Mouse (Mus musculus): ENCODE data around the gene Mlph. TPM values are rescaled to one million over a fixed set of nuclear protein-coding genes. Genes with fewer than 3 reads are reported as not detected.

Mlph gene
- polyA plus RNA-seq, 1 experiment from 2014 or later = 0.11 TPM

DNA sequence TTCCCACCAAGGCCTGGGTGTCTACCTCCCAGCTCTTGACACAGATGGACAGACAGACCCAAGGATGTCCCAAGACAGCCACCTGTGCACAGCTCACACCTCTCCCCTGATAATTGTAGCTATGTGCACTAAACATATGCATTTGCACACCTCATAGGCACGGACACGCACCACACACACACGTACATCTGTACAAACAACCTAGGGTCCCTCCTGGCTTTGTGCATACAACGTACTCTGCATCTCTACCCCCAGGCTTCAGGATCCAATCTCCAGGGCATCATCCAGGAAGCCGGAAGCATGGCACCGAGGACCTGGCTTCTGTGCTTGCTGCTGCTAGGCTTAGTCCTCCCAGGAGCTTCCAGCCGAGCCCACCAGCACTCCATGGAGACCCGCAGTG, 37.9 kb downstream of the Mlph start, which contains the start of gene Prlh:
TSS of gene Prlh (plus strand) at position 301 of the 400 bp plus-strand sequence.
- ATAC-seq (replicated peaks) = no peak
- H3K27ac ChIP-seq (replicated peaks) = no peak within 1 kb of the TSS
- 92% methylated on average over 8 of the region's 8 CpGs for WGBS
- no peak within 1 kb of the TSS for H3K9ac ChIP-seq (replicated peaks)
- H3K36me3 ChIP-seq = no peaks in the 10 kb centered on the region
- H3K4me3 ChIP-seq = no peak within 1 kb of the TSS
- H3K4me2 ChIP-seq (replicated peaks) = no peak within 1 kb of the TSS
- H3K27me3 ChIP-seq = no peaks in the 10 kb centered on the region
- H3K4me1 ChIP-seq = peaks cover 6% of the 10 kb centered on the region; the same call in 1 of the 2 replicates
- no peaks in the 10 kb centered on the region for H3K9me3 ChIP-seq

DNA sequence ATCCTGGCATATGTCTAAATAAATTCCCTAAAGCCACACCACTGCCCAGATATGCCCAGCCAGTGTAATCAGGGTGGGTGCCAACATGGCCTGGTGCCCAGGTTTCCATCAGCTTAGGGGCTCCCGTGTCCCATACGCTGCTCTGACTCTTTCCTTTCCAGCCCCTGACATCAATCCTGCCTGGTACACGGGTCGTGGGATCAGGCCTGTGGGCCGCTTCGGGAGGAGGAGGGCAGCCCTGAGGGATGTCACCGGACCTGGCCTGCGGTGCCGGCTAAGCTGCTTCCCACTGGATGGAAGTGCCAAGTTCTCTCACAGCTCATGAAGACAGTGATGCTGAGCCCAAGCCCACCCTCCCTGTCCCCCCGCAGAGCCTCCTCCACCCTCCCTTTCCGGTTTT, 38.8 kb downstream of the Mlph start:
- H3K27me3 ChIP-seq = no peaks in the 10 kb centered on the region
- H3K36me3 ChIP-seq = no peaks in the 10 kb centered on the region
- peaks cover 6% of the 10 kb centered on the region; the same call in 1 of the 2 replicates for H3K4me1 ChIP-seq
- H3K9ac ChIP-seq (replicated peaks) = no peak overlapping the region
- 61% methylated on average over 11 of the region's 11 CpGs for WGBS
- no peak overlapping the region for H3K27ac ChIP-seq (replicated peaks)
- ATAC-seq (replicated peaks) = 0 out of 2 replicates have a peak, but pooled peaks have one; percentile 11
- H3K4me3 ChIP-seq = no peak overlapping the region
- H3K9me3 ChIP-seq = no peaks in the 10 kb centered on the region
- no peak overlapping the region for H3K4me2 ChIP-seq (replicated peaks)

DNA sequence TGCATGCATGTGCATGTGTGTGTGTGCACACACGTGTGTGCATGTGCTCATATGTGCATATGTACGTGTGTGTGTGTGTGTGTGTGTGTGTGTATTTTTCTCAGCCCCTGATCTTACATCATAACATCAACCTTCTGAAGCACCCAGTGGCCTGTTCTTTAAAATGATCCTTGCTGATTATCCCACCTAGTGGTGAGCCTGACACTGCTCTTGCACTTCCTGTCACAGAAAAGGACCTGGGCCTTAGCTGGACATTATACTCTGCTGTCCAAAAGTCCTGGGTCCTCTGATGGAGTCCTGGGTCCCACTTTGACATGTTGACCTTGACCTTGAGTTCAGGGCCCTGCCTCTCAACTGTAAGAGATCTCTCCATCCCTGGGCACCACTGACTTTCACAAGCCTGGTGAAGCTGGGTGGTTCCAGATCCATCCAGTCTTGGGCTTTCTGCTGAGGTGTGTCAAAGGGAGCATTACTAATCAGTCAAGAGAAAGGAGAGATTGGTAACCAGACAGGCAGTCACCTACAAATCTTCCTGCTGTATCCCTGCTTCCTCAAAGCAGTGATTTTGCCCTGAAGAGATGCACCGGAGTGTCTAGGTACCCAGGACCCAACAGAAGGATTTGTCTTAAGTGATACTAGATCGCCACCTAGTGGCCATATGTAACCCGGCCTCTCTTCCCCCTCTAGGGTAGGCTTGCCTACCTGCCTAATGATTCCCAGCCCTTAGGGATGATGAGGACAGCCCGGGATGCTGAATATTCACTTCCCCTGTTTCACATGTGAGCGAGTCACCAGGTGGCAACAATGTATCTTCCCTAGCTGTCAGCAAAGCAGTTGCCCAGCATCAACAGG, 41.6 kb downstream of the Mlph start:
- no peaks in the 10 kb centered on the region for H3K27me3 ChIP-seq
- no peak overlapping the region for H3K9ac ChIP-seq (replicated peaks)
- peak; percentile 84 for ATAC-seq (replicated peaks)
- H3K36me3 ChIP-seq = no peaks in the 10 kb centered on the region
- no peaks in the 10 kb centered on the region for H3K9me3 ChIP-seq
- H3K4me3 ChIP-seq = no peak overlapping the region
- H3K4me2 ChIP-seq (replicated peaks) = no peak overlapping the region
- no peak overlapping the region for H3K27ac ChIP-seq (replicated peaks)
- peaks cover 6% of the 10 kb centered on the region; the same call in 1 of the 2 replicates for H3K4me1 ChIP-seq
- 34% methylated on average over 7 of the region's 7 CpGs for WGBS

DNA sequence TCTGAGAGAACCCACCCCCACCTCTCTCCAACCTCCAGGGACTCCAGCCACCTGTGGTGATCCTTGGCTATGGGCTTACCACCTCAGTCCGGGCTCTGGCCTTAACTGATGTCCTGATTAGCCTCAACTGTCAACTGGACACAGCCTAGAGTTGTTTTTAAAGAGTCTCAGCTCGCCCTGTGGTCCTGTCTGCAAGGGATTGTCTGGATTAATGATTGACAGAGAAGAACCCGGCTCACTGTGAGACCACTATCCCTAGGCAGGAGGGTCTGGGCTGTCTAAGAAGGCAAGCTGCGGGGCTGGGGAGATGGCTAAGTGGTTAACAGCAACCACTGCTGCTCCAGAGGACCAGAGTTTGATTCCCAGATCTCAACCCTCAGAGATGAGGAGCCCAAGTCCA, 47.6 kb downstream of the Mlph start:
- peaks cover 13% of the 10 kb centered on the region for H3K4me1 ChIP-seq
- 42% methylated on average over 4 of the region's 4 CpGs for WGBS
- H3K9me3 ChIP-seq = no peaks in the 10 kb centered on the region
- no peak overlapping the region for H3K4me3 ChIP-seq
- H3K27me3 ChIP-seq = no peaks in the 10 kb centered on the region
- H3K9ac ChIP-seq (replicated peaks) = no peak overlapping the region
- no peak for ATAC-seq (replicated peaks)
- no peak overlapping the region for H3K27ac ChIP-seq (replicated peaks)
- no peak overlapping the region for H3K4me2 ChIP-seq (replicated peaks)
- no peaks in the 10 kb centered on the region for H3K36me3 ChIP-seq

DNA sequence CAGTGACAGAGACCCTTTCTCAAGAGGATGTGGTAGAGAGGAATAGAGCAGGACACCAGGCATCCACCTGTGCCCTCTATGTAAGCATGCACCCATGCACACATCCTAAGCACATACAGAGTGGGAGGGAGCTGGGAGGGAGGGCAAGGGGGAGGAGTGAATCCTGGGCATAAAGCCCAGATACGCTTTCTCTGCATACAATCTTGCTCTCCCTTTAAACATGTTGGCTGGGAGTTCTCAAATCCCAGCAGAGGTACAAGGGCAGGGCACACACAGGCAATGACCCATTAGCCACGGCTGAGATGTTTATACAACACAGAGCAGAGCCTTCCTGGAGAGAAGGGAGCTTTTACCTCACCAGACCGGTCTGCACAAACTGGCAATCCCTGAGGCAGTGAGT, 48.1 kb downstream of the Mlph start:
- Histone ChIP-seq H3K9me3 (no peaks in the 10 kb centered on the region), H3K4me1 (peaks cover 17% of the 10 kb centered on the region), H3K27me3 (no peaks in the 10 kb centered on the region), H3K9ac (replicated peaks) (no peak overlapping the region), H3K4me2 (replicated peaks) (no peak overlapping the region), H3K4me3 (no peak overlapping the region), H3K36me3 (no peaks in the 10 kb centered on the region), H3K27ac (replicated peaks) (no peak overlapping the region)
- WGBS = 8% methylated on average over 3 of the region's 3 CpGs
- peak; percentile 43; the same call in 1 of the 2 replicates for ATAC-seq (replicated peaks)

DNA sequence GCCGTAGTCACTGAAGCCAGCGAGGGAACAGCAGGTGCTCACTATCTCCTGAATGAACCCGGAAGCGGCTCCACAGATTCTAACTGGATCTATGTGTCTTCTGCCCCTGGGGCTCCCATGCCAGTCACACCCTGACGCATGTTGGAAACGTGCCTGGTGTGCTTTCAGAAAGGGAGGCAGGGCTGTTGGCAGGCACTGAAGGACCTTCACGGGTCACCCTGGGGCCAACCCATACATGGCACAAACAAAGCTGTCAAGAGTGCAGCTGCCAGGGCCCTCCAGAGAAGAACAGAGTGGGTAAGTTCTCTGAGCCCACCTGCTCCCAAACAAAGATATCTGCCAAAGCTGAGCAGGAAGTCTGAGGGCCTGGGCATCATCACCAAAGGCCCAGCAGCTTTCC, 52.7 kb downstream of the Mlph start:
- Histone ChIP-seq H3K4me3 (no peak overlapping the region), H3K27ac (replicated peaks) (0 out of 2 replicates have a peak overlapping the region, but pooled peaks have one; percentile 11), H3K9ac (replicated peaks) (no peak overlapping the region), H3K36me3 (no peaks in the 10 kb centered on the region), H3K4me2 (replicated peaks) (no peak overlapping the region), H3K9me3 (no peaks in the 10 kb centered on the region), H3K4me1 (peaks cover 25% of the 10 kb centered on the region), H3K27me3 (0 out of 2 replicates have a peak, but pooled peaks cover under 1% of the 10 kb centered on the region)
- WGBS = 26% methylated on average over 7 of the region's 7 CpGs
- ATAC-seq (replicated peaks) = peak; percentile 55

DNA sequence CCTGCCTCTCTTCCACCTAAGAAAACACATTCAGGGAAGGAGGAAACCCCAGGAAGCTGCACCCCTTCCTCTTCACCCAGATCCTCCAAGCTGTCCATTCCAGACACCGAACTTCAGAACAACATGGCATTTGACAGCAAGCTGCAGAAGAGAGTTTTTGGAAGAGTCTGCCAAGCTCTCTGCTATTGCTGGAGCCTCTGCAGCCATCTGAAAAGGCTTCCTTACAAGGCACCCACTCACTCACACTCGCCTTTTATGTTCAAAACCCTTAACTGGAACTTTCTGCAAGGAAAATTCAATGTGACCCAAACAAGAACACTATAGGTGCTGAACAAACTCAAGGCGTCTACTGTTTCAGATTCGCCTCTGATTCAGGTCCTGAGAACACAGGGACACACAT, 53.8 kb downstream of the Mlph start:
- no peak overlapping the region for H3K4me2 ChIP-seq (replicated peaks)
- 0 out of 2 replicates have a peak, but pooled peaks cover 4% of the 10 kb centered on the region for H3K27me3 ChIP-seq
- peaks cover 24% of the 10 kb centered on the region for H3K4me1 ChIP-seq
- ATAC-seq (replicated peaks) = no peak
- H3K9me3 ChIP-seq = no peaks in the 10 kb centered on the region
- H3K27ac ChIP-seq (replicated peaks) = no peak overlapping the region
- H3K9ac ChIP-seq (replicated peaks) = no peak overlapping the region
- WGBS = 85% methylated on average over 4 of the region's 4 CpGs
- H3K36me3 ChIP-seq = no peaks in the 10 kb centered on the region
- no peak overlapping the region for H3K4me3 ChIP-seq

DNA sequence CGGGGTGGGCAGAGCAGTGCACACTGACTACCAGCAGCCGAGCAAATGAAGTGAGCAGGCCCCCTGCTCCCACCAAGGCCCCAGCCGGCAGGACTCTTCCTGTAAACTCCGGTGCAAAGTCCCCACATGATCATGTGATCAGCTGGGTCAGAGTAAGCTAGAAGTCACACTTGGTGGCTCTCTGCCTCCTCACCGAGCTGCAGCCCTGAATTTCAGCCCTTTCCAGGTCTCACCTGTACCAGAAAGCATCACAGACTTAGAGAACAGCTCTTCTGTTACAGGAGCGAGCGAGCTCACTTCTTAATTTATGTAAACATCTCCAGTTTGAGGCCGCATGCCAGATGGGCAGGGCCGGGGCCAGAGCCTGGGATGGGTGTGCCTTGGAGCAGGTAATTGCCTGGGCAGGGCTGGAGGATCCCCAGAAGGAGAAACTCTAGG, 54.5 kb downstream of the Mlph start, which contains the start of gene Rab17:
TSS of gene Rab17 (minus strand) at position 315 of the 438 bp plus-strand sequence.
- ATAC-seq (replicated peaks) = no peak
- H3K9me3 ChIP-seq = no peaks in the 10 kb centered on the region
- H3K9ac ChIP-seq (replicated peaks) = no peak within 1 kb of the TSS
- no peak within 1 kb of the TSS for H3K27ac ChIP-seq (replicated peaks)
- 0 out of 2 replicates have a peak, but pooled peaks cover 4% of the 10 kb centered on the region for H3K27me3 ChIP-seq
- H3K4me1 ChIP-seq = peaks cover 30% of the 10 kb centered on the region
- no peak within 1 kb of the TSS for H3K4me2 ChIP-seq (replicated peaks)
- no peaks in the 10 kb centered on the region for H3K36me3 ChIP-seq
- H3K4me3 ChIP-seq = no peak within 1 kb of the TSS
- WGBS = 43% methylated on average over 9 of the region's 9 CpGs

DNA sequence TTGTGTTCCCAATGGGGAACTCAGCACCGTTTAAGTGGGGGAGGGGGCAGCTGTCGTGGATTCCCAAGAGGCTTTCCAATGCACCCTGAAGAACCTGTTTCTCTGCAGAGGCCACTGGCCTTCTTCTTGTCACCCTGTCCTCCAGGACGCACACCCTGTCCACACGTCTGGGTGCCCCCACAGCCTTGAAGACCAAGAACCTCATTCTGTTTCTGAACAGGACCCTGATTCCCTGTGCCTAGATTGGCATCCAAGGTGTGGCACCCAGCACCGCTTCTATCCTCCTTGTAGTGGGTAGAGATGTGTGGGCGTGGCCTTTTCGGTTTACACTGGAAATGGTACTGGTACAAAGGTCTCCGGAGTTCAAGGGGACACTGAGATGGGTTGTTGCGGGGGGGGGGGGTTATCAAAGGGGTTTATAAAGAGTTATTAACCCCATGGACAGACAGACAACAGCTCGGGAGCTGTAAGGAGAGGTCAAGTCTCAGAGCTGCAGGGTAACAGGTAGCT, 55.1 kb downstream of the Mlph start:
- WGBS = 83% methylated on average over 10 of the region's 10 CpGs
- peaks cover 35% of the 10 kb centered on the region for H3K4me1 ChIP-seq
- no peak overlapping the region for H3K27ac ChIP-seq (replicated peaks)
- no peak for ATAC-seq (replicated peaks)
- no peaks in the 10 kb centered on the region for H3K36me3 ChIP-seq
- H3K4me2 ChIP-seq (replicated peaks) = no peak overlapping the region
- no peaks in the 10 kb centered on the region for H3K9me3 ChIP-seq
- H3K4me3 ChIP-seq = no peak overlapping the region
- 0 out of 2 replicates have a peak, but pooled peaks cover 4% of the 10 kb centered on the region for H3K27me3 ChIP-seq
- H3K9ac ChIP-seq (replicated peaks) = no peak overlapping the region

DNA sequence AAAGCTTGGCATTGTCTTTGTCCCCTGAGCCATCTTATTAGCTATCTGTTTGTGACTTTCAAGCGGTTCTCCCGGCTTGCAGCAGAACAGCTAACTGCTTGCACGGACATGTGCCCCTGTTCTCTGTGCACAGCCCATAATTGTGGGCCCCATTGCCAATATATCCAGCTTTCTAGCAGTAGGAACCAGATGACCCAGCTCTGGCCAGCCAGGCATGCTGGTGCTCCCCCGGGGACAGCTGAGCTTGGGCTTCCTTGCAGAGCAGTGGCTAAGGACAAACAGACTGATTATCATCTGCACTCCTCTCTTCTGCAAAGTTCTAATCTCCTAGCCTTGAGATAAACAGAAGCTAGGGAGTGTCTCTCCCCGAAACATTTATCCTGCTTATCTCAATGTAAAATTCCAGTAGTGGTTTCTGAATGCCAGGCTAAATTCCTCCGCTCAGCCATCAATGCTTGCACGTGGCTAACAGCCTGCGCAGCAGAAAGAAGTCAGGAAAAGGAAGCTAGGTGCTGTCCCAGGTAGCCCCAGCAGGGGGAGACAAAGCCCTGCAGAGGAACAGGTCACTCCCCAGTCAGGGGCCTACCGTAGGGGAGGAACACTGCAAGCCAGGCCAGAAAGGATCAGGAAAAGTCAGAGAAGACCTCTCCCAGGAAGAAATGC, 58.2 kb downstream of the Mlph start:
- H3K36me3 ChIP-seq = no peaks in the 10 kb centered on the region
- peak; percentile 69 for ATAC-seq (replicated peaks)
- H3K9me3 ChIP-seq = no peaks in the 10 kb centered on the region
- WGBS = 20% methylated on average over 9 of the region's 9 CpGs
- no peak overlapping the region for H3K27ac ChIP-seq (replicated peaks)
- H3K27me3 ChIP-seq = 0 out of 2 replicates have a peak, but pooled peaks cover 4% of the 10 kb centered on the region
- no peak overlapping the region for H3K4me3 ChIP-seq
- H3K4me2 ChIP-seq (replicated peaks) = no peak overlapping the region
- H3K4me1 ChIP-seq = peaks cover 42% of the 10 kb centered on the region
- H3K9ac ChIP-seq (replicated peaks) = no peak overlapping the region

DNA sequence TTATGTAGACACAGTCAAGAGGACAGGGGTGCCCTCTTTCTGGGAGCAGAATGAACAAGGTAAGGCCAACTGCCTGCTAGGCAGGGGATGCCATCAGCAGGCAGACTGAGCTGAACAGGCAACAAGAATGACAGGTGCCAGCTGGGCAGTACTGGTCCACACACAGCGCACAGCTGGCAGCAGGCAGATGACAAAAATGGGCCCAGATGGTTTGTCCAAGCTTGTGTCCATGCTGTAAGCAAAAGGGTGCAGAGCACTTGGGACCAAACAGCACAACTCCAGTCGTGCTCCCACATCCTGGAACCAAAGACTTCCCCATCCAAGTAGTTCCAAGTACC, 58.7 kb downstream of the Mlph start:
- Histone ChIP-seq H3K4me3 (no peak overlapping the region), H3K36me3 (no peaks in the 10 kb centered on the region), H3K27ac (replicated peaks) (no peak overlapping the region), H3K27me3 (0 out of 2 replicates have a peak, but pooled peaks cover 4% of the 10 kb centered on the region), H3K4me1 (peaks cover 37% of the 10 kb centered on the region), H3K9ac (replicated peaks) (no peak overlapping the region), H3K9me3 (no peaks in the 10 kb centered on the region), H3K4me2 (replicated peaks) (no peak overlapping the region)
- ATAC-seq (replicated peaks) = no peak; the same call in 1 of the 2 replicates
- 89% methylated on average over 2 of the region's 2 CpGs for WGBS
